Mouse (Mus musculus) left cerebral cortex, postnatal 14 days (tissue): ENCODE measurements around the gene Ndrg3. TPM values are rescaled to one million over a fixed set of nuclear protein-coding genes. Genes with fewer than 3 reads are reported as not detected.

Source experiments
- DNase-seq, 2 experiments: peaks; one replicate each; pipeline ENCODE4 v3.0.0; 2021 to 2022; ENCODE audit warnings: low spot score in 2 of 2, mixed read lengths in 1 of 2
- intact Hi-C: fragments of 180-260 bp; cut with DNase I; formaldehyde crosslinking; loops from one replicate; pipeline ENCODE4 v1.15.1; 2025
- total RNA-seq, 2 experiments: library from RNA; stranded (reverse); gene quantifications; 2 replicates each; pipeline ENCODE4 v1.2.3; 2021

The Ndrg3 gene
- total RNA-seq, 2 experiments from 2014 or later: 569 to 619 TPM

- DNase-seq: no peak
- intact Hi-C loops: loop anchor here (10.0 kb wide), 1 partner anchor 202 kb away; no protein-coding TSS in a partner anchor
Observed at GRCm38 (mm10) chr2:157007234-157007596, 15.4 kb upstream of the Ndrg3 start.

GRCm38 (mm10) chr2:157006511-157007233, 14.8 kb upstream of the Ndrg3 start, which contains the start of gene Dsn1:
Gene Dsn1 (minus strand): TSS chr2:157007154.
- intact Hi-C loops: loop anchor here (10.0 kb wide), 1 partner anchor 202 kb away; no protein-coding TSS in a partner anchor
- DNase-seq: peak; percentile 83 to 93

GRCm38 (mm10) chr2:157002321-157002720, 10.5 kb upstream of the Ndrg3 start:
- intact Hi-C loops: loop anchor here (10.0 kb wide), 1 partner anchor 198 kb away; no protein-coding TSS in a partner anchor
- no peak for DNase-seq

- intact Hi-C loops: no loop called here
- DNase-seq: no peak
Observed at GRCm38 (mm10) chr2:156998263-156998662, 6.4 kb upstream of the Ndrg3 start.

- intact Hi-C loops: no loop called here
- peak; percentile 64 to 72 for DNase-seq
Observed at GRCm38 (mm10) chr2:156996576-156996975, 4.7 kb upstream of the Ndrg3 start.

- peak; percentile 55 to 59 for DNase-seq
- intact Hi-C loops: loop anchor here (5.0 kb wide), 1 partner anchor 54 kb away; no protein-coding TSS in a partner anchor
Observed at GRCm38 (mm10) chr2:156990727-156991431, 977 bp downstream of the Ndrg3 start.

- intact Hi-C loops: no loop called here
Observed at GRCm38 (mm10) chr2:156987316-156987715, 4.5 kb downstream of the Ndrg3 start.

GRCm38 (mm10) chr2:156982864-156983263, 9.0 kb downstream of the Ndrg3 start:
- intact Hi-C loops: no loop called here
- no peak for DNase-seq

More at GRCm38 (mm10) chr2:156987316-156987715, 4.5 kb downstream of the Ndrg3 start:
- DNase-seq: no peak

- DNase-seq: no peak
- intact Hi-C loops: no loop called here
Observed at GRCm38 (mm10) chr2:156981291-156981690, 10.6 kb downstream of the Ndrg3 start.

- intact Hi-C loops: no loop called here
Observed at GRCm38 (mm10) chr2:156980059-156980458, 11.8 kb downstream of the Ndrg3 start.

GRCm38 (mm10) chr2:156976711-156977110, 15.1 kb downstream of the Ndrg3 start:
- no peak for DNase-seq
- intact Hi-C loops: no loop called here

More at GRCm38 (mm10) chr2:156980059-156980458, 11.8 kb downstream of the Ndrg3 start:
- no peak for DNase-seq

GRCm38 (mm10) chr2:156974967-156975366, 16.9 kb downstream of the Ndrg3 start:
- intact Hi-C loops: no loop called here
- DNase-seq: no peak

GRCm38 (mm10) chr2:156973316-156974100, 18.3 kb downstream of the Ndrg3 start:
- peak; percentile 65 to 80 for DNase-seq
- intact Hi-C loops: no loop called here

- DNase-seq: no peak
- intact Hi-C loops: no loop called here
Observed at GRCm38 (mm10) chr2:156970253-156970652, 21.6 kb downstream of the Ndrg3 start.

GRCm38 (mm10) chr2:156968501-156968900, 23.4 kb downstream of the Ndrg3 start:
- no peak for DNase-seq

GRCm38 (mm10) chr2:156967388-156967787, 24.5 kb downstream of the Ndrg3 start:
- intact Hi-C loops: no loop called here
- no peak for DNase-seq

More at GRCm38 (mm10) chr2:156968501-156968900, 23.4 kb downstream of the Ndrg3 start:
- intact Hi-C loops: no loop called here

GRCm38 (mm10) chr2:156963891-156964290, 28.0 kb downstream of the Ndrg3 start:
- no peak for DNase-seq
- intact Hi-C loops: no loop called here

- intact Hi-C loops: no loop called here
- DNase-seq: no peak
Observed at GRCm38 (mm10) chr2:156958496-156959252, 33.2 kb downstream of the Ndrg3 start.

- intact Hi-C loops: no loop called here
- no peak for DNase-seq
Observed at GRCm38 (mm10) chr2:156957035-156957434, 34.8 kb downstream of the Ndrg3 start.
